Mouse (Mus musculus) small intestine, adult 2 months (tissue): ENCODE measurements at regions not wholly inside any gene's neighbourhood (a gene's known extent, or its start where the extent isn't known, plus 50 kb on each side); places are given as distances from the start of the nearest gene placed in this dataset.

Experiments
- CTCF ChIP-seq: fragments of 200-500 bp; IDR thresholded peaks from 2 replicates; pipeline ENCODE4 v1.5.1; 2012; ENCODE audit warnings: low read depth, mild to moderate bottlenecking, control low read depth, inconsistent platforms, low read length, moderate library complexity, mixed read lengths; ENCODE audit not compliant: insufficient replicate concordance, insufficient read length; ENCODE audit errors: extremely low read depth
- POLR2A ChIP-seq: fragments of 200-500 bp; IDR thresholded peaks from 2 replicates; pipeline ENCODE4 v1.6.1; 2012; ENCODE audit warnings: low read depth, mild to moderate bottlenecking, control low read depth, inconsistent platforms, low read length, moderate library complexity

- no peak for TF ChIP-seq CTCF
- no peak for TF ChIP-seq POLR2A
These were observed 129.1 kb upstream of the Klf6 start for GRCm38 (mm10) chr13:5732206-5732605.
